Mouse (Mus musculus): ENCODE measurements around the gene Mroh3.

The Mroh3 gene

GRCm38 (mm10) chr1:136231596-136231995, 19.0 kb upstream of the Mroh3 start:
- in situ Hi-C loops (cut with MboI; ENCODE audit: low pct_unique_long_range_greater_than_20kb in 1 of 2, low sequenced_read_pairs in 2 of 2, unreplicated experiment in 1 of 2): no loop called here

- in situ Hi-C loops (cut with MboI; ENCODE audit: low pct_unique_long_range_greater_than_20kb in 1 of 2, low sequenced_read_pairs in 2 of 2, unreplicated experiment in 1 of 2): no loop called here
Measured at GRCm38 (mm10) chr1:136230201-136230600, 17.6 kb upstream of the Mroh3 start.

GRCm38 (mm10) chr1:136229040-136229373, 16.4 kb upstream of the Mroh3 start:
- in situ Hi-C loops (cut with MboI; ENCODE audit: low pct_unique_long_range_greater_than_20kb in 1 of 2, low sequenced_read_pairs in 2 of 2, unreplicated experiment in 1 of 2): no loop called here

- in situ Hi-C loops (cut with MboI; ENCODE audit: low pct_unique_long_range_greater_than_20kb in 1 of 2, low sequenced_read_pairs in 2 of 2, unreplicated experiment in 1 of 2): no loop called here
Measured at GRCm38 (mm10) chr1:136228328-136229039, 15.9 kb upstream of the Mroh3 start.

- in situ Hi-C loops (cut with MboI; ENCODE audit: low pct_unique_long_range_greater_than_20kb in 1 of 2, low sequenced_read_pairs in 2 of 2, unreplicated experiment in 1 of 2): no loop called here
Measured at GRCm38 (mm10) chr1:136227870-136228269, 15.2 kb upstream of the Mroh3 start.

- in situ Hi-C loops (cut with MboI; ENCODE audit: low pct_unique_long_range_greater_than_20kb in 1 of 2, low sequenced_read_pairs in 2 of 2, unreplicated experiment in 1 of 2): no loop called here
Measured at GRCm38 (mm10) chr1:136226626-136227025, 14.0 kb upstream of the Mroh3 start.

- in situ Hi-C loops (cut with MboI; ENCODE audit: low pct_unique_long_range_greater_than_20kb in 1 of 2, low sequenced_read_pairs in 2 of 2, unreplicated experiment in 1 of 2): no loop called here
Measured at GRCm38 (mm10) chr1:136225846-136226245, 13.2 kb upstream of the Mroh3 start.

GRCm38 (mm10) chr1:136223758-136224342, 11.2 kb upstream of the Mroh3 start:
- in situ Hi-C loops (cut with MboI; ENCODE audit: low pct_unique_long_range_greater_than_20kb in 1 of 2, low sequenced_read_pairs in 2 of 2, unreplicated experiment in 1 of 2): no loop called here

GRCm38 (mm10) chr1:136222386-136222785, 9.8 kb upstream of the Mroh3 start:
- in situ Hi-C loops (cut with MboI; ENCODE audit: low pct_unique_long_range_greater_than_20kb in 1 of 2, low sequenced_read_pairs in 2 of 2, unreplicated experiment in 1 of 2): no loop called here

- in situ Hi-C loops (cut with MboI; ENCODE audit: low pct_unique_long_range_greater_than_20kb in 1 of 2, low sequenced_read_pairs in 2 of 2, unreplicated experiment in 1 of 2): no loop called here
Measured at GRCm38 (mm10) chr1:136220037-136220871, 7.6 kb upstream of the Mroh3 start.

- in situ Hi-C loops (cut with MboI; ENCODE audit: low pct_unique_long_range_greater_than_20kb in 1 of 2, low sequenced_read_pairs in 2 of 2, unreplicated experiment in 1 of 2): no loop called here
Measured at GRCm38 (mm10) chr1:136214304-136214703, 1.7 kb upstream of the Mroh3 start.

GRCm38 (mm10) chr1:136190033-136190432, 22.6 kb downstream of the Mroh3 start:
- in situ Hi-C loops (cut with MboI; ENCODE audit: low pct_unique_long_range_greater_than_20kb in 1 of 2, low sequenced_read_pairs in 2 of 2, unreplicated experiment in 1 of 2): no loop called here

GRCm38 (mm10) chr1:136179511-136180001, 33.1 kb downstream of the Mroh3 start:
- in situ Hi-C loops (cut with MboI; ENCODE audit: low pct_unique_long_range_greater_than_20kb in 1 of 2, low sequenced_read_pairs in 2 of 2, unreplicated experiment in 1 of 2): no loop called here

- in situ Hi-C loops (cut with MboI; ENCODE audit: low pct_unique_long_range_greater_than_20kb in 1 of 2, low sequenced_read_pairs in 2 of 2, unreplicated experiment in 1 of 2): no loop called here
Measured at GRCm38 (mm10) chr1:136178741-136179140, 33.9 kb downstream of the Mroh3 start.

GRCm38 (mm10) chr1:136177085-136177484, 35.5 kb downstream of the Mroh3 start:
- in situ Hi-C loops (cut with MboI; ENCODE audit: low pct_unique_long_range_greater_than_20kb in 1 of 2, low sequenced_read_pairs in 2 of 2, unreplicated experiment in 1 of 2): no loop called here

GRCm38 (mm10) chr1:136175183-136175582, 37.4 kb downstream of the Mroh3 start:
- in situ Hi-C loops (cut with MboI; ENCODE audit: low pct_unique_long_range_greater_than_20kb in 1 of 2, low sequenced_read_pairs in 2 of 2, unreplicated experiment in 1 of 2): no loop called here

GRCm38 (mm10) chr1:136174101-136174606, 38.5 kb downstream of the Mroh3 start:
- in situ Hi-C loops (cut with MboI; ENCODE audit: low pct_unique_long_range_greater_than_20kb in 1 of 2, low sequenced_read_pairs in 2 of 2, unreplicated experiment in 1 of 2): no loop called here

GRCm38 (mm10) chr1:136172696-136173095, 39.9 kb downstream of the Mroh3 start:
- in situ Hi-C loops (cut with MboI; ENCODE audit: low pct_unique_long_range_greater_than_20kb in 1 of 2, low sequenced_read_pairs in 2 of 2, unreplicated experiment in 1 of 2): no loop called here

GRCm38 (mm10) chr1:136170109-136170508, 42.5 kb downstream of the Mroh3 start:
- in situ Hi-C loops (cut with MboI; ENCODE audit: low pct_unique_long_range_greater_than_20kb in 1 of 2, low sequenced_read_pairs in 2 of 2, unreplicated experiment in 1 of 2): no loop called here
